Mouse (Mus musculus): ENCODE measurements around the gene Tmprss11d. TPM values are rescaled to one million over a fixed set of nuclear protein-coding genes. Genes with fewer than 3 reads are reported as not detected.
"Not testable (repeated sequence)": the region's sequence is repeated elsewhere in the genome, so short reads cannot be mapped to it uniquely, and the experiment has no call there.

Tmprss11d gene
- polyA plus RNA-seq (2015; fragmentation: Nextera tagmentation; extraction: Ambion mirVana): not detected in 2 replicates

DNA sequence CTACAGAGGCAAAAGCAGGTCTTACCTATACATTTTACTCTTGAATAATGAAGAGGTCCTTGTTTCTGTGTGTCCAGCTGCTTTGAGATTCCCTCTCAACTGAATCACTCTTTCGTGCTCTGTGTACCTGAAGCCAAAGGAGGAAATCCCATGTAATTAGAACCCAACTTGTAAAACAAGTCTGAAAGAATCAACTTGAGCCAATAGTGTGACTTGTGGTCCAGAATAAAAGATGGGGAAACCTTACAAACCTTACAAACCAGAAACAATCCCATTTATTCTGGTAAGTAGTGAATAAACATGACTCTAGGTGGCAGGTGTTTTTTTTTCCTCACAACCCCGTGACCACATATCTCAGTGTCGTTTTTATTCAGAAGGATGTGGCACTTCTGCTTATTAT, at the start of gene Tmprss11d:
Tmprss11d (minus strand) TSS at position 101 of the 400 bp plus-strand sequence.
- H3K27me3 ChIP-seq: no peaks in the 10 kb centered on the region
- no peaks in the 10 kb centered on the region for H3K36me3 ChIP-seq
- H3K9ac ChIP-seq (replicated peaks): no peak within 1 kb of the TSS
- no peak within 1 kb of the TSS for H3K4me2 ChIP-seq (replicated peaks)
- no peak for ATAC-seq
- no peaks in the 10 kb centered on the region for H3K9me3 ChIP-seq
- 66% methylated on average over 3 of the region's 3 CpGs for WGBS
- no peak within 1 kb of the TSS for H3K4me3 ChIP-seq (replicated peaks)
- H3K4me1 ChIP-seq (replicated peaks): no peaks in the 10 kb centered on the region
- no peak within 1 kb of the TSS for H3K27ac ChIP-seq

DNA sequence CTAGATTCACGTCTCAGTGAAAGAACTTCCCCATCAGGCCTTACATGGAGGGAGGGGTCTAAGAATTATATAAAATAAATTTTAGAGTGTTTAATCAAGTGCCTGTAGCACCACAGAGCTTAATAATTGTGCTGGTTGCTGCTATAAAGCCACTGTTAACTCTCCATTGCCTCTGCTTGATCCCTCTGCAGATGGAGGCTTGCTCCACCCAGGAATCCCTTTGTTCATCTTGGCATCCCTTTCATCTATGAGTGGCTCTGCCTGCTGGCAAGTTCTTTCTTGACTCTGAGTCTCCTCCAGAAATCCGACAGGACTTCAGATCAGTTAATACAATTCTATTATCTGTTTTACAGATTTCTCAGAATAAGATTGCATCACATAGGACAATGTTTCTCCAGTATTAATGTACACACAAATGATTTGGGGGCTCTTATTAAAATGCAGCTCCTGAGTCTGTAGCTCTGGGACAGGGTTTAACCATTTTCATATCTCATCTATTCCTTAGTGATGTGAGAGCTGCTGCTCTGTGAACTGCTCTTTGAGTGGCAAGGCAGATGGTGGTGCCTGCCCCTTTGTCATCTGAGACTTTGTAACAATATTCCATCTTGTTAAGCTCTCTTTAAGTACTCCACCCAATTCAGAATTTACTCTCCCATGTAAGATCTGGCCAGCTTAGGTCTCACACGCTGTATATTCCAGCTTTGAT, 48.3 kb upstream of the Tmprss11d start:
- Histone ChIP-seq H3K36me3 (no peaks in the 10 kb centered on the region), H3K27me3 (no peaks in the 10 kb centered on the region), H3K27ac (peak overlapping the region; percentile 46; the same call in 1 of the 2 replicates), H3K4me2 (replicated peaks) (no peak overlapping the region), H3K4me1 (replicated peaks) (peaks cover 9% of the 10 kb centered on the region), H3K9me3 (no peaks in the 10 kb centered on the region), H3K4me3 (replicated peaks) (no peak overlapping the region), H3K9ac (replicated peaks) (no peak overlapping the region)
- peak; percentile 85 for ATAC-seq
- 21% methylated on average over 3 of the region's 3 CpGs for WGBS

DNA sequence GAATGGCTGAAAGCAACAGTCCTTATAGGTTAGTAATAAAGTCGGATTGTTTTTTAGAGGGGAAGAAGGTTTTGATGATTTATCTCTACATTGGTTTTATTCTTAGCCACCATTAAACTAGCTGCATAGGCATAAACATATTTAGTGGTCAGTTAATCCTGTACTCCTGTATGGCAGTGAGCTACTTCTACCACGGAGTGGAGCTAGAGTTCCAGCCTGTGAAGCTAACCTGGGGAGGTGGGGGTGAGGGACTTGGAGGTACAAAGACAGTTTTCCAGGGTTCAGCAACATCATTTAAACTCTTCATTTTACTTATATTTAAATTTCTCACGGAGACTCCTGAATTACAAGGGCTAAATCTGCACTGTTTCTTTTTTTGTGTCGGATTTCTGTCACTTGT, 46.3 kb upstream of the Tmprss11d start:
- Histone ChIP-seq H3K27me3 (no peaks in the 10 kb centered on the region), H3K9me3 (no peaks in the 10 kb centered on the region), H3K4me1 (replicated peaks) (peaks cover 9% of the 10 kb centered on the region), H3K27ac (no peak overlapping the region), H3K4me2 (replicated peaks) (no peak overlapping the region), H3K36me3 (no peaks in the 10 kb centered on the region), H3K9ac (replicated peaks) (no peak overlapping the region), H3K4me3 (replicated peaks) (no peak overlapping the region)
- ATAC-seq: peak; percentile 51; the same call in 1 of the 2 replicates
- 23% methylated on average over 4 of the region's 4 CpGs for WGBS

DNA sequence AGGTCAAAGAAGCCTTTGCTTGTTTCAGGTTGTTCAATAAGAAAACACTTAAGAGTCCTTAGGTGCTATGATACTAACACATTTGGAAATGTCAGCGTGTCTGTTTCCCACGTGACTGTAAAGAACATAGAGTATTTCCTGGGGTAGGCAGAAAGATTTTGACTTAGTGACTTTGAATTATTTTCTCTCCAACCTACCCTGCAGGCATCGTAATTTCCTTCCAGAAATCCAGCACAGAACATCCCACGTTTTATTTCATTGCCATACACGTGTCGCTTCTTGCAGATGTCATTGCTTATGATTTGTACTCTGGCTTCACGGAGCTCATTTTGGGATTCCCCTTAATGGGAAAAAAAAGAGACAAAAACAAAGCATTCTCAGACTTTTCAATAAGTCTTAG, 41.1 kb upstream of the Tmprss11d start:
- Histone ChIP-seq H3K4me1 (replicated peaks) (no peaks in the 10 kb centered on the region), H3K4me2 (replicated peaks) (no peak overlapping the region), H3K27me3 (no peaks in the 10 kb centered on the region), H3K9me3 (no peaks in the 10 kb centered on the region), H3K9ac (replicated peaks) (no peak overlapping the region), H3K27ac (no peak overlapping the region), H3K36me3 (no peaks in the 10 kb centered on the region), H3K4me3 (replicated peaks) (no peak overlapping the region)
- no peak for ATAC-seq
- WGBS: 87% methylated on average over 7 of the region's 7 CpGs

DNA sequence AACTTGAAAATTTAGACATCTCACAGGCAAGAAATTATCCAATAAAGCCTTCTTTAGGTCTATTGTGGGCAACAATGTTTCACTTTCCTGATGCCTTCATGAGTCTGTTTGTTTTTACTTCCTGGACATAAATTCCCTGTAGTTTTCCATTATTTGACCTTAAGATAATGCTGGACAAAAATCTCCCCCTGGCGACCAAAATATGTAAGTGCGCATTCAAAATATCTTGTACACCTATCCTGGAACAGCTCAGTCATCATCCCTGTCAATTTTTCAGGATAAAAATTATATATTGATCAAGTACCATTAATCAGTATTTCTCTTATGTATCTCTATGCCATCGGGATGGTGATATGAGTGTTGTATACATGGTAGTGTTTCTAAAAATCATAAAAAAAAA, 37.6 kb upstream of the Tmprss11d start:
- ATAC-seq: no peak
- Histone ChIP-seq H3K4me1 (replicated peaks) (no peaks in the 10 kb centered on the region), H3K27ac (no peak overlapping the region), H3K36me3 (no peaks in the 10 kb centered on the region), H3K9ac (replicated peaks) (no peak overlapping the region), H3K4me2 (replicated peaks) (no peak overlapping the region), H3K27me3 (no peaks in the 10 kb centered on the region), H3K4me3 (replicated peaks) (no peak overlapping the region), H3K9me3 (no peaks in the 10 kb centered on the region)
- WGBS: 32% methylated on average over 3 of the region's 3 CpGs

DNA sequence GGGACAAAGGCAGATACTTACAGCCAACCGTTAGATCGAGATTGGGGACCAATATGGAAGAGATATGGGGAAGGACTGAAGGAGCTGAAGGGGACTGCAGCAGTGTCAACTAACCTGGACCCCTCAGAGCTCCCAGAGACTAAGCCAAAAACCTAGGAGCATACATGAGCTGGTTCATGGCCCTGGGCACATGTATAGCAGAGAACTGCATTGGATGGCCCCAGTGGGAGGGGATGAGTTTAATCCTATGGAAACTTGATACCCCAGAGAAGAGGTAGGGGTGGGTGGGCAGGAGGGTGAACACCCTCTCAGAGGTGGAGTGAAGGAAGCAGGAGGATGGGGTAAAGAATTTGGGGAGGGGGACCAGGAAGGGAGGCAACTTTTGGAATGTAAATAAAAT, 34.7 kb upstream of the Tmprss11d start:
- Histone ChIP-seq H3K27me3 (no peaks in the 10 kb centered on the region), H3K36me3 (no peaks in the 10 kb centered on the region), H3K9me3 (no peaks in the 10 kb centered on the region), H3K4me3 (replicated peaks) (no peak overlapping the region), H3K9ac (replicated peaks) (no peak overlapping the region), H3K4me1 (replicated peaks) (no peaks in the 10 kb centered on the region), H3K4me2 (replicated peaks) (no peak overlapping the region), H3K27ac (no peak overlapping the region)
- WGBS: 93% methylated on average over 2 of the region's 2 CpGs
- ATAC-seq: no peak

DNA sequence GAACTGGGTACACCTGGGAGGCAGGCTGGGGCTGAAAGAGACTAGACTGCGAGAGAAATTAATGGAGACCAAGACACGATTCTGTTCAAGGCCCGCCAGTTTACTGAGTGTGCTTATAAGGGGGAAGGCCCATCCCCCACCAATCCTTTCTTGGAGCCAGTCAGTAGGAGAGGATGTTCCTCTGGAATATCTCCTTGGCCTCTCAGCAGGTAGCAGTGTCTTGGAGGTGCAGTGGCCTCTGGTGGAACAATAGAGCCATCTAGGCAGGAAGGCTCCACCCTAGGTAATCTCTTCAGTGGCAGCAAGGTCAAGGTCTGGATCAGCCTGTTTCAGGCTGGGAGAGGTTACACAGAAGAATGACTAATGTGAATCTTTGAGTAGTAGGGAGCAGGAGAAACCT, 34.0 kb upstream of the Tmprss11d start:
- Histone ChIP-seq H3K4me3 (replicated peaks) (no peak overlapping the region), H3K4me2 (replicated peaks) (no peak overlapping the region), H3K9me3 (no peaks in the 10 kb centered on the region), H3K9ac (replicated peaks) (no peak overlapping the region), H3K4me1 (replicated peaks) (no peaks in the 10 kb centered on the region), H3K36me3 (no peaks in the 10 kb centered on the region), H3K27me3 (no peaks in the 10 kb centered on the region), H3K27ac (no peak overlapping the region)
- no peak for ATAC-seq
- WGBS: 84% methylated on average over 3 of the region's 3 CpGs

DNA sequence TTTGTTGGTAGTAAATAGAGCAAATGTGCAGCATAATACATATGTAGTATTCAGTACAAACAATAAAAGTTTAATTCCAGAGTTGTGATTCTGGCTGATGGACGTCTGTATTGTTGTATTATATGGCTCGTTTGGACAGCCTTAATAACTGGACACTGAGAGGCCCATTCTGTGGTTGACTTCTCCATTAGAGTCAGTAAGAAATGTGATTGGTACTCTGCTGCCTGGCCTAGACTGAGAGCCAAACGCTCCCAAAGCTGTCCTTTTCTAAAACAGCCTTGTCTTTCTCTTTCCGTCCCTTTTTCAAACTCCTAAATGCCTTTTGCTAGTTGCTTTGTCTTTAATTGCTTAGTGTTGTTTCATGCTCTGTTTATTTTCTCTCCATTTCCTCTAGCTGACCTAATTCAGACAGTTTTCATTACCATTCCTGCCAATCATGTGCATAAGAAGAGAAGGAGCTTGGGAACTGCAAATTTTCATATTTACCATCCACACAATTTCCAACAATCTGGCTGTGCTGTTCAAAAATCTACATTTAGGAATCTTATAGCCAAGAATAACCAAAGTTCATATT, 13.7 kb downstream of the Tmprss11d start:
- WGBS: 66% methylated on average over 4 of the region's 4 CpGs
- Histone ChIP-seq H3K9me3 (no peaks in the 10 kb centered on the region), H3K4me2 (replicated peaks) (no peak overlapping the region), H3K9ac (replicated peaks) (no peak overlapping the region), H3K36me3 (no peaks in the 10 kb centered on the region), H3K4me3 (replicated peaks) (no peak overlapping the region), H3K27ac (no peak overlapping the region), H3K4me1 (replicated peaks) (no peaks in the 10 kb centered on the region), H3K27me3 (no peaks in the 10 kb centered on the region)
- ATAC-seq: no peak

DNA sequence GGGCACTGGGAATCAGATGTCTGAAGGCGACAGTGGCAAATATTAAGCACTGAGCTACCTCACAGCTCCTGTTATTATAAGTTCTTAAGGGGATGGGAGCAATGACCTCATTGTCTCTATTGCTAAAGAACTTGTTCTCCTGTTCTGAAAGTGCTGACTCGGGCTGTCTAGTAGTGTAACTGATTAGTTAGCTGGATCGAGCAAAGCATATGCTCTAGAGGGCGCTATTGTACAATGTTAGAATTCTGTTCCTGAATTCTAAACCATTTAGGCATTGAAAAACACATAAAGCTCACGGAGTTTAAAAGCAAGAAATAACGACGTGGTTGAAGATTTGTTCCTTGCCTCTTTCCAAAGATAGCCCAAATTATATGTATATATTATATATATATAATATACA, 20.3 kb downstream of the Tmprss11d start:
- no peak overlapping the region for H3K4me3 ChIP-seq (replicated peaks)
- WGBS: 20% methylated on average over 7 of the region's 7 CpGs
- no peaks in the 10 kb centered on the region for H3K27me3 ChIP-seq
- no peak overlapping the region for H3K27ac ChIP-seq
- no peak overlapping the region for H3K9ac ChIP-seq (replicated peaks)
- H3K9me3 ChIP-seq: no peaks in the 10 kb centered on the region
- H3K36me3 ChIP-seq: no peaks in the 10 kb centered on the region
- H3K4me2 ChIP-seq (replicated peaks): no peak overlapping the region
- H3K4me1 ChIP-seq (replicated peaks): no peaks in the 10 kb centered on the region
- ATAC-seq: no peak

DNA sequence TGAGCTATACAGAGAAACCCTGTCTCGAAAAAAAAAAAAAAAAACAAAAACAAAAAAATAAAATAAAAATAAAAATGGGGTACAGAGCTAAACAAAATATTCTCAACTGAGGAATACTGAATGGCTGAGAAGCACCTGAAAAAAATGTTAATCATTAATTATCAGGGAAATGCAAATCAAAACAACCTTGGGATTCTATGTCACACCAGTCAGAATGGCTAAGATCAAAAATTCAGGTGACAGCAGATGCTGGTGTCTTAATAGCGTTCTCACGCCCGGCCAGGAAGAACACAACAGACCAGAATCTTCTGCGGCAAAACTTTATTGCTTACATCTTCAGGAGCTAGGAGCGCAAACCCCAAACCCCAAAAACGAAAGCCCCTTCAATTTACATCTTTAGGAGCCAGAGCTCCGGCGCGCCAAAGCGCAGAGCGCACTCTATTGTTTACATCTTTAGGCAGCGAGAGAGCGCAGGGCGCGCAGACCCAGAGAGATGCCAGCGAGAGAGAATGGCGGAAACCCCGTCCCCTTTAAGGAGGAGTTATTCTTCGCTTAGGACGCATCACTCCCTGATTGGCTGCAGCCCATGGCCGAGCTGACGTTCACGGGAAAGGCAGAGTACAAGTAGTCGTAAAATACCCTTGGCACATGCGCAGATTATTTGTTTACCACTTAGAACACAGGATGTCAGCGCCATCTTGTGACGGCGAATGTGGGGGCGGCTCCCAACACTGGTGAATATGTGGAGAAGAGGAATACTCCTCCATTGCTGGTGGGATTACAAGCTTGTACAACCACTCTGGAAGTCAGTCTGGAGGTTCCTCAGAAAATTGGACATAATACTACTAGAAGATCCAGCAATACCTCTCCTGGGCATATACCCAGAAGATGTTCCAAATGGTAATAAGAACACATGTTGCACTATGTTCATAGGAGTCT, 54.9 kb downstream of the Tmprss11d start:
- WGBS: 45% methylated on average over 26 of the region's 30 CpGs
- H3K27me3 ChIP-seq; H3K36me3 ChIP-seq; H3K27ac ChIP-seq; H3K9me3 ChIP-seq; H3K4me1 ChIP-seq (replicated peaks); H3K9ac ChIP-seq (replicated peaks): not testable (repeated sequence)
- ATAC-seq: peak; percentile 93
- peak overlapping the region; percentile 43 for H3K4me2 ChIP-seq (replicated peaks)
- peak overlapping the region; percentile 41 for H3K4me3 ChIP-seq (replicated peaks)

DNA sequence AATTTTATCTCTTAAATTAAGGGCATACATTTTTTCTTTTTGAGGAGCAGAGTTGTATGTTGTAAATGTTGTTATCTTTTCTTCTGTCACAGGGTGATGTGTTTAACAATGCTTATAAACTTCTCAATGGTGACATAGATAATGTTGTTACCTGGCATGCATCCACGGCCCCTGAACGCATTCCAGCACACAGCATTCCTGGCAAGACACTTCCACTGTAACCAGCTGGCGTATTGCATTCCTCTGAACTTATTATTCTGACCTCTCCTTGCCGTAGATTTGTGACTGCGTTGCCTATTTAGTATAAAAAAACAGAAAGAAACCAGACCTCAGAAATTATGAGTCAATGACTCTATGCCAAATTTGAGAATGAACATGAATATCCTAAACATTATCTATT, 67.1 kb downstream of the Tmprss11d start:
- H3K27me3 ChIP-seq: no peaks in the 10 kb centered on the region
- no peak for ATAC-seq
- H3K4me1 ChIP-seq (replicated peaks): no peaks in the 10 kb centered on the region
- no peak overlapping the region for H3K27ac ChIP-seq
- H3K9me3 ChIP-seq: no peaks in the 10 kb centered on the region
- H3K4me3 ChIP-seq (replicated peaks): no peak overlapping the region
- 91% methylated on average over 5 of the region's 5 CpGs for WGBS
- no peak overlapping the region for H3K4me2 ChIP-seq (replicated peaks)
- H3K36me3 ChIP-seq: no peaks in the 10 kb centered on the region
- no peak overlapping the region for H3K9ac ChIP-seq (replicated peaks)

DNA sequence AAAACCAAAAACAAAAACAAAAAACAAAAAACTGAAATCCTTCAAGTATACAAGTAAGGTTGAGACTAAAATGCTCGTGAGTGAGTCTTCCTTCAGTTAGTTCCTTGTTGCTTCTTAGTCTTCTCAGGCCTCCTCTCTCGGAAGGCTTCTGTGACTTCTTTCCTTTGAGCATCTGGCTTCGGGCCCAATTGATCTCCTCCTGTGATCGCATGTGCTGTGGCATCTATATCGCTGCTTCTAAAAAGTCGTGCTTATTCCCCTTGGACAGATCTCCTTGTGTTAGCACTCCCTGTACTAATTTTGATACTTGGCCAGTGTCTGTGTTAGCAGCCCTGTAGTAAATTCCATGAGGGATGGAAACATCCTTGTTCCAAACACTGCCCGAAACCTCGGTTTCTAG, 69.3 kb downstream of the Tmprss11d start:
- 83% methylated on average over 8 of the region's 8 CpGs for WGBS
- no peaks in the 10 kb centered on the region for H3K27me3 ChIP-seq
- H3K4me1 ChIP-seq (replicated peaks): no peaks in the 10 kb centered on the region
- ATAC-seq: no peak
- no peaks in the 10 kb centered on the region for H3K36me3 ChIP-seq
- H3K9ac ChIP-seq (replicated peaks): no peak overlapping the region
- H3K4me3 ChIP-seq (replicated peaks): no peak overlapping the region
- no peak overlapping the region for H3K27ac ChIP-seq
- no peaks in the 10 kb centered on the region for H3K9me3 ChIP-seq
- no peak overlapping the region for H3K4me2 ChIP-seq (replicated peaks)

Data from midbrain, embryonic 13.5 days (tissue).